Mouse (Mus musculus) cerebellum, adult 2 months (tissue): ENCODE results near the gene Plpp3. TPM values are rescaled to one million over a fixed set of nuclear protein-coding genes. Genes with fewer than 3 reads are reported as not detected.

Experiments used
- DNase-seq, 2 experiments: peaks; one replicate each; pipeline ENCODE4 v3.0.0; 2021
- H3K27ac ChIP-seq: fragments of 200-500 bp; 2 replicates; pipeline ENCODE4 v1.5.1; 2012; ENCODE audit warnings: low read length, control low read depth, inconsistent platforms; ENCODE audit not compliant: insufficient read depth
- H3K27me3 ChIP-seq: fragments of 200-500 bp; 2 replicates; pipeline ENCODE4 v1.6.1; 2012; ENCODE audit warnings: inconsistent platforms, mild to moderate bottlenecking, low read length, moderate library complexity; ENCODE audit not compliant: control insufficient read depth, insufficient read depth
- H3K4me1 ChIP-seq: fragments of 200-500 bp; 2 replicates; pipeline ENCODE4 v1.6.1; 2011; ENCODE audit warnings: low read length; ENCODE audit not compliant: control insufficient read depth, insufficient read depth
- H3K4me3 ChIP-seq: fragments of 200-500 bp; replicated peaks from 2 replicates; pipeline ENCODE3; 2011; ENCODE audit warnings: mild to moderate bottlenecking, low read depth, low read length, control low read depth; ENCODE audit not compliant: insufficient read depth
- CTCF ChIP-seq: fragments of 200-500 bp; IDR thresholded peaks from 2 replicates; pipeline ENCODE4 v1.5.1; 2011; ENCODE audit warnings: low read depth, mild to moderate bottlenecking, control low read depth, low read length, moderate library complexity, borderline replicate concordance; ENCODE audit not compliant: insufficient read depth
- POLR2A ChIP-seq: fragments of 200-500 bp; IDR thresholded peaks from 2 replicates; pipeline ENCODE4 v1.6.1; 2011; ENCODE audit warnings: low read length, control low read depth, borderline replicate concordance; ENCODE audit not compliant: insufficient read depth
- WGBS: fragments of 180-500 bp; shearing (Covaris S2); methylation state at CpG from one replicate; pipeline ENCODE4 v1.1.7; 2018; 5-methylcytosine and 5-hydroxymethylcytosine counted together
- polyA plus RNA-seq: library from polyadenylated mRNA; depleted of rRNA; stranded (reverse); fragments of >200 nt; gene quantifications from 2 replicates; pipeline ENCODE4 v1.2.3, GENCODE M21; 2012

Plpp3 gene
- polyA plus RNA-seq, 1 experiment: 158 TPM

- TF ChIP-seq POLR2A (no peak), CTCF (peak; percentile 76)
- peak; percentile 56 to 62 for DNase-seq
- H3K4me1 ChIP-seq: no peaks in the 10 kb centered on the region
- 46% methylated on average over 14 of the region's 14 CpGs for WGBS
- H3K4me3 ChIP-seq: no peak overlapping the region
- H3K27ac ChIP-seq: no peak overlapping the region
- no peaks in the 10 kb centered on the region for H3K27me3 ChIP-seq
Measured at GRCm38 (mm10) chr4:105151911-105152690, 5.0 kb upstream of the Plpp3 start.

DNA sequence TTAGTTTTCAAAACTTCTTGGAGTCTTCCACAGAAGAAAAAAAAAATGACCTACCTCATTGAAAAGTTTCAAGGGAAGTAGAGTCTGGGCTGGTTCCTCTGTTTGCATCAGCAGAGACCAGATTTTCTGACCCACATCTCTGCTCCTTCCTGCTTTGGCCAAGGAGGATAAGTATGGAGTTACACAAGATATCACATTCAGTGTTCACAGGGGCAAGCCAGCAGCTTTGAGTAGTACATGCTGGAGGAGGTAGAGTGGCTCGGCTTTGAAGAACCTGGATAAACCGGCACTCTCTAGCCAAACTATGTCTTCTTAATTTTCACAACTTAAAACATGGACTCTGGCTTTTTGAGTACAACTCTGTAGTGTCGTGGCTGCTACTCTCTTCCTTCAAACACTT, 3.9 kb upstream of the Plpp3 start:
- H3K4me1 ChIP-seq: no peaks in the 10 kb centered on the region
- H3K27ac ChIP-seq: no peak overlapping the region
- 89% methylated on average over 3 of the region's 3 CpGs for WGBS
- no peak for DNase-seq
- no peak overlapping the region for H3K4me3 ChIP-seq
- no peaks in the 10 kb centered on the region for H3K27me3 ChIP-seq
- no peak for TF ChIP-seq CTCF
- no peak for TF ChIP-seq POLR2A

DNA sequence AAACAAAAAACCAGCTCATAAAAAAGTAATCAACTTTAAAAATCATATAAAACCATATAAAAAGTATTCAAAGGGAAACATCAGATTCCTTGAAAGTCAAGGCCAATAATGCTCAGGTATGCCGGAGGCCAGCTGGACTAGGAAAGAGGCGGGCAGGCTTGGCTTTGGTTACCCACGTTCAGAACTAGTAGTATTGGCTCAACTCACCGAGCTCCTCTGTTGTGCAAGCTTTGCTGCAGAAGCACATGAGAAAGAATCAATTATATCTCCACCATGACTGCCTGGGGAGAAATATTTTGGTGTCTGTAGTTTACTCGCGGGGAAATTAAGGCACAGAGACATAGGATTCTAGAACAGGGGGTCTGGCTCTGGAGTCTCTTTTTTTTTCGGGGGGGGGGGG, 866 bp upstream of the Plpp3 start:
- H3K27ac ChIP-seq: no peak overlapping the region
- TF ChIP-seq POLR2A: no peak
- no peak for DNase-seq
- no peaks in the 10 kb centered on the region; the same call in 1 of the 2 replicates for H3K27me3 ChIP-seq
- H3K4me3 ChIP-seq: no peak overlapping the region
- 65% methylated on average over 7 of the region's 7 CpGs for WGBS
- no peaks in the 10 kb centered on the region for H3K4me1 ChIP-seq

- H3K27ac ChIP-seq: no peak overlapping the region
- WGBS: 2% methylated on average over 4 of the region's 4 CpGs
- peak overlapping the region; percentile 62 for H3K4me3 ChIP-seq
- no peak for DNase-seq
- no peaks in the 10 kb centered on the region; the same call in 1 of the 2 replicates for H3K27me3 ChIP-seq
- TF ChIP-seq POLR2A: no peak
- H3K4me1 ChIP-seq: no peaks in the 10 kb centered on the region
Measured at GRCm38 (mm10) chr4:105156955-105157275, 232 bp upstream of the Plpp3 start.

DNA sequence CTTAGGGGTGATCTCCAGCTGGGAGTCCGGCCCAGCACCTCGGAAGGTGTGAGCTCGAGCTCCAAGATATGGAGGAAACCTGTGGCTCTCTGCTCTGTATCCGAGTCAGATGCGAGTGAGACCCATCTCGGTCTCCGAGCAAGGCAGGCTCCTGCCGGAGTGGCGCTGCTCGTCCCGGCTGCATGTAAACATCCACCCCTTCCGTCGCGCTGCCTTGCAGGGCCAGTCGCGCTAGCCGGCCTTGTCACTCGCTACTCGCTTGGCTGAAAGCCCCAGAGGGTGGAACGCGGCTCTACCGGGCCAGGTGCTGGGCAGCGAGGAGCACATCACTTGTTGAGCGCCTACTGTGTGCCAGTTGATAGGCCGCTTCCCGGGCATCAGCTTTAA, 1.0 kb downstream of the Plpp3 start:
- Histone ChIP-seq H3K27ac (no peak overlapping the region), H3K4me3 (peak overlapping the region; percentile 62), H3K4me1 (no peaks in the 10 kb centered on the region), H3K27me3 (no peaks in the 10 kb centered on the region; the same call in 1 of the 2 replicates)
- DNase-seq: peak; percentile 49 to 60
- under 1% methylated on average over 26 of the region's 26 CpGs for WGBS
- TF ChIP-seq POLR2A (no peak), CTCF (no peak)

- H3K4me3 ChIP-seq: peak overlapping the region; percentile 62
- WGBS: 19% methylated on average over 18 of the region's 18 CpGs
- no peaks in the 10 kb centered on the region; the same call in 1 of the 2 replicates for H3K27me3 ChIP-seq
- TF ChIP-seq POLR2A: no peak
- no peak for DNase-seq
- no peak overlapping the region for H3K27ac ChIP-seq
- no peaks in the 10 kb centered on the region for H3K4me1 ChIP-seq
Measured at GRCm38 (mm10) chr4:105158651-105159530, 1.7 kb downstream of the Plpp3 start.

- no peaks in the 10 kb centered on the region; the same call in 1 of the 2 replicates for H3K27me3 ChIP-seq
- WGBS: 53% methylated on average over 6 of the region's 6 CpGs
- no peaks in the 10 kb centered on the region for H3K4me1 ChIP-seq
- peak overlapping the region; percentile 22 for H3K4me3 ChIP-seq
- H3K27ac ChIP-seq: no peak overlapping the region
- no peak for DNase-seq
- TF ChIP-seq POLR2A (no peak), CTCF (no peak)
Measured at GRCm38 (mm10) chr4:105159531-105159870, 2.4 kb downstream of the Plpp3 start.

DNA sequence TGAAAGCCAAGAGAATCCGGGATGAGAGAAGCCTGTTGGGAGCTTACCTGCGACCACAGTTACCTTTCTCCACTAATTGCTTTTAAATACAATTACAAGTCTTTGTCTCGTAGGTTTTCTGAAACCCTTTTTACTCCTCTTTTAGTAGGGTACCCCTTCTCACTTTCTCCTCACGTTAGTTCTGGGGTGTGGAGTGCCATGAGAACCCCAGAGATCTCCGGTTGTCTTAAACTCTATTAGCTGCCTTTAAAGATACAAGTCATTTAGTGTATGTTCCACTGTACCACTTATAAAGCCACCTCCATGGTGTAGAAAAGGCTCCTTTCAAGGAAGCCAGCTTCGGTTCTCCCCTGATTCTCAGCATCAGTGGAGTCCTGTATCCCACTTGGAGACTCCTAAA, 3.3 kb downstream of the Plpp3 start:
- no peak overlapping the region for H3K4me3 ChIP-seq
- 89% methylated on average over 6 of the region's 6 CpGs for WGBS
- H3K4me1 ChIP-seq: no peaks in the 10 kb centered on the region
- DNase-seq: no peak
- no peak overlapping the region for H3K27ac ChIP-seq
- no peaks in the 10 kb centered on the region; the same call in 1 of the 2 replicates for H3K27me3 ChIP-seq
- TF ChIP-seq CTCF: no peak
- no peak for TF ChIP-seq POLR2A
